21 mouse cellular contexts compared by ENCODE assay signal in genomic region chr3:34041990-34042389, GRCm38 (mm10). TPM values are rescaled to one million over a fixed set of nuclear protein-coding genes. Genes with fewer than 3 reads are reported as not detected.
A peak's percentile ranks its signal among the peaks of the same experiment; 100 is the strongest.
DNase-seq lines count a peak whose midpoint lies in the region; TF ChIP-seq lines count a peak whose summit lies in the region.
"Had no signal": no experiment of that assay in that cellular context is flagged by ENCODE, and none has a peak within 500 bp of the region (broad histone marks: within the 10 kb centered on the region; RNA-seq: fewer than 3 reads in every experiment).

No protein-coding gene starts in this region.

- peak overlapping the region; percentile 86 for H3K27ac ChIP-seq in gastrocnemius, adult 2 months
- H3K27ac ChIP-seq: embryonic facial prominence, embryonic 12.5 days; embryonic facial prominence, embryonic 15.5 days; forebrain, embryonic 10.5 days; forebrain, embryonic 12.5 days had no signal

- H3K79me2 ChIP-seq in C2C12 (ENCODE audit: control insufficient read depth, insufficient read depth) = peaks cover 84% of the 10 kb centered on the region
- H3K79me2 ChIP-seq in myocyte (ENCODE audit: control insufficient read depth, insufficient read depth) = peaks cover 90% of the 10 kb centered on the region

- DNase-seq in gastrocnemius, adult 2 months = no peak
- no peak for DNase-seq in gastrocnemius, postnatal 36 days
- no peak for DNase-seq in ovary, postnatal 10 days (ENCODE audit: low spot score)
- DNase-seq: adrenal gland, adult 8-10 months; adrenal gland, postnatal 14 days; adrenal gland, postnatal 36 days; cerebellum, adult 11-12 months; cerebellum, adult 2 months; cerebellum, adult 9-10 months; cerebellum, postnatal 10 days; cerebellum, postnatal 36 days; embryo, embryonic 11 days had no signal

- no peak for TF ChIP-seq POLR2A in myocyte (IDR thresholded peaks at IDR 0.05; ENCODE audit: insufficient read length, low read depth)

- H3K4me2 ChIP-seq in myocyte (ENCODE audit: low read depth) = no peak overlapping the region
- H3K4me2 ChIP-seq: embryonic facial prominence, embryonic 12.5 days; embryonic facial prominence, embryonic 15.5 days; forebrain, embryonic 12.5 days had no signal

- TF ChIP-seq CTCF in gastrocnemius, adult 2 months (IDR thresholded peaks at IDR 0.05) = no peak
- no peak for TF ChIP-seq CTCF in C2C12 (IDR thresholded peaks at IDR 0.05; ENCODE audit: control insufficient read depth, insufficient read depth, insufficient read length)

- H3ac ChIP-seq in C2C12 (ENCODE audit: control insufficient read depth, insufficient read length, low read depth) (no peak overlapping the region), myocyte (ENCODE audit: control insufficient read depth, insufficient read length) (no peak overlapping the region)

- H3K27me3 ChIP-seq in C2C12 (ENCODE audit: control insufficient read depth, insufficient read depth, insufficient read length) (no peaks in the 10 kb centered on the region), myocyte (ENCODE audit: control insufficient read depth, insufficient read depth, insufficient read length) (no peaks in the 10 kb centered on the region)
- H3K27me3 ChIP-seq: CH12.LX; embryonic facial prominence, embryonic 12.5 days; embryonic facial prominence, embryonic 15.5 days; forebrain, embryonic 12.5 days; Patski had no signal

- H3K36me3 ChIP-seq in C2C12 (ENCODE audit: control insufficient read depth, insufficient read depth) (peaks cover 66% of the 10 kb centered on the region), myocyte (ENCODE audit: control insufficient read depth, insufficient read depth) (peaks cover 35% of the 10 kb centered on the region)

- H3K79me3 ChIP-seq in C2C12 (ENCODE audit: low read depth) = peaks cover 78% of the 10 kb centered on the region

- intact Hi-C loops in gastrocnemius, adult 2 months (cut with DNase I) = no loop called here
- intact Hi-C loops in gastrocnemius, postnatal 36 days (cut with DNase I) = no loop called here

- H3K4me3 ChIP-seq in gastrocnemius, adult 2 months = no peak overlapping the region; the same call in 1 of the 2 replicates
- H3K4me3 ChIP-seq in C2C12 (ENCODE audit: insufficient read depth, poor library complexity, severe bottlenecking) (no peak overlapping the region), myocyte (no peak overlapping the region)
- H3K4me3 ChIP-seq: embryonic facial prominence, embryonic 12.5 days; embryonic facial prominence, embryonic 15.5 days; erythroblast, embryonic 14.5 days; forebrain, embryonic 10.5 days; forebrain, embryonic 12.5 days had no signal

TF ChIP-seq in C2C12, 6 proteins besides CTCF, POLR2A, EP300 and RAD21:
- TF ChIP-seq MYOD1 (IDR thresholded peaks at IDR 0.05; ENCODE audit: control insufficient read depth, insufficient read length, low read depth) (peak; percentile 21), FOSL1 (IDR thresholded peaks at IDR 0.05; ENCODE audit: insufficient read depth, low read length, poor library complexity, severe bottlenecking) (no peak)

TF ChIP-seq in myocyte, 11 proteins besides CTCF, POLR2A, EP300 and RAD21:
- no peak for TF ChIP-seq E2F4 (IDR thresholded peaks at IDR 0.05; ENCODE audit: insufficient read depth)
- peak; percentile 96 for TF ChIP-seq TCF12 (IDR thresholded peaks at IDR 0.05; ENCODE audit: insufficient read depth, poor library complexity, severe bottlenecking)
- TF ChIP-seq REST (IDR thresholded peaks at IDR 0.05; ENCODE audit: insufficient read depth, insufficient read length) = no peak
- TF ChIP-seq SRF (IDR thresholded peaks at IDR 0.05; ENCODE audit: control insufficient read depth, insufficient read length, low read depth) = no peak
- TF ChIP-seq MYOD1 (IDR thresholded peaks at IDR 0.05; ENCODE audit: control insufficient read depth in 1 of 3, insufficient read length in 2 of 3, low read depth in 2 of 3) = peak; percentile 83 to 97 (median 94)
- TF ChIP-seq MYOG (IDR thresholded peaks at IDR 0.05; ENCODE audit: control insufficient read depth in 1 of 3, insufficient read depth in 1 of 3, insufficient read length in 2 of 3, low read depth in 2 of 3) = peak; percentile 82 to 100 (median 92)
- no peak for TF ChIP-seq MAX (IDR thresholded peaks at IDR 0.05; ENCODE audit: low read depth)
- peak; percentile 95 for TF ChIP-seq TCF3 (IDR thresholded peaks at IDR 0.05; ENCODE audit: insufficient read length, low read depth)
- no peak for TF ChIP-seq CEBPB (IDR thresholded peaks at IDR 0.05; ENCODE audit: insufficient read depth, poor library complexity, severe bottlenecking)

RNA-seq across cellular contexts. Expression of gene Fxr1, which starts 22.2 kb away (rescaled TPM):
- 100 to 1,000 TPM; 397 to 430 TPM for total RNA-seq in gastrocnemius, adult 2 months (2021)
- 100 to 1,000 TPM; 394 to 435 TPM for total RNA-seq in gastrocnemius, postnatal 36 days (2021)
- polyA plus RNA-seq in C2C12 (2012; fragmentation: generic; extraction: Trizol) = 33.9 TPM
- 63.2 TPM for polyA plus RNA-seq in myocyte (2012; fragmentation: generic; extraction: Trizol)

RNA-seq across cellular contexts. Expression of gene Dnajc19, which starts 39.1 kb away (rescaled TPM):
- total RNA-seq in gastrocnemius, adult 2 months (2021) = 100 to 1,000 TPM; 136 to 139 TPM
- total RNA-seq in gastrocnemius, postnatal 36 days (2021) = 100 to 1,000 TPM; 105 to 127 TPM
- 76.1 TPM for polyA plus RNA-seq in C2C12 (2012; fragmentation: generic; extraction: Trizol)
- 47.7 TPM for polyA plus RNA-seq in myocyte (2012; fragmentation: generic; extraction: Trizol)
